Mouse (Mus musculus) thymus, postnatal 36 days (tissue): ENCODE measurements at regions not wholly inside any gene's neighbourhood (a gene's known extent, or its start where the extent isn't known, plus 50 kb on each side); places are given as distances from the start of the nearest gene placed in this dataset.
"Not testable (repeated sequence)": the region's sequence is repeated elsewhere in the genome, so short reads cannot be mapped to it uniquely, and the experiment has no call there.

Experiments used
- DNase-seq, 2 experiments: peaks; one replicate each; pipeline ENCODE4 v3.0.0; 2022; ENCODE audit warnings: mixed read lengths in 2 of 2

- DNase-seq: no peak
These were observed 59.6 kb downstream of the Fasl start for GRCm38 (mm10) chr1:161728546-161729206.

- not testable (repeated sequence) for DNase-seq
These were observed 60.9 kb downstream of the Fasl start for GRCm38 (mm10) chr1:161727357-161727756.

- not testable (repeated sequence) for DNase-seq
These were observed 62.2 kb downstream of the Fasl start for GRCm38 (mm10) chr1:161726098-161726497.

GRCm38 (mm10) chr1:161719876-161720275 is 68.4 kb downstream of the Fasl start:
- no peak for DNase-seq

GRCm38 (mm10) chr1:161718254-161718653 is 70.0 kb downstream of the Fasl start:
- DNase-seq: no peak

- peak; percentile 68 to 71 for DNase-seq
These were observed 75.4 kb downstream of the Fasl start for GRCm38 (mm10) chr1:161712918-161713317.

- DNase-seq: no peak
These were observed 76.0 kb downstream of the Fasl start for GRCm38 (mm10) chr1:161712283-161712682.

GRCm38 (mm10) chr1:161707049-161707448 is 81.2 kb downstream of the Fasl start:
- no peak for DNase-seq

GRCm38 (mm10) chr1:161704961-161705360 is 83.3 kb downstream of the Fasl start:
- DNase-seq: no peak

- DNase-seq: no peak
These were observed 83.8 kb downstream of the Fasl start for GRCm38 (mm10) chr1:161704527-161704926.

GRCm38 (mm10) chr1:161695886-161696285 is 92.4 kb downstream of the Fasl start:
- no peak for DNase-seq

GRCm38 (mm10) chr1:161693768-161694160 is 94.5 kb downstream of the Fasl start:
- DNase-seq: no peak

GRCm38 (mm10) chr1:161692836-161693767 is 95.2 kb downstream of the Fasl start:
- DNase-seq: no peak

GRCm38 (mm10) chr1:161688946-161689345 is 99.3 kb downstream of the Fasl start:
- no peak for DNase-seq

- peak; percentile 57 to 71 for DNase-seq
These were observed 100.7 kb downstream of the Fasl start for GRCm38 (mm10) chr1:161687548-161687947.

- DNase-seq: no peak
These were observed 107.7 kb downstream of the Fasl start for GRCm38 (mm10) chr1:161680558-161680957.

- DNase-seq: peak; percentile 49 to 70
These were observed 117.4 kb downstream of the Fasl start for GRCm38 (mm10) chr1:161670937-161671336.

GRCm38 (mm10) chr1:161664321-161664720 is 124.0 kb downstream of the Fasl start:
- DNase-seq: no peak

GRCm38 (mm10) chr1:161663351-161663750 is 124.9 kb downstream of the Fasl start:
- no peak for DNase-seq

- DNase-seq: no peak
These were observed 126.1 kb downstream of the Fasl start for GRCm38 (mm10) chr1:161662241-161662640.

- no peak for DNase-seq
These were observed 130.8 kb downstream of the Fasl start for GRCm38 (mm10) chr1:161657511-161657910.

GRCm38 (mm10) chr1:161649387-161649786 is 138.9 kb downstream of the Fasl start:
- no peak for DNase-seq

GRCm38 (mm10) chr1:161632098-161632497 is 137.6 kb downstream of the Tnfsf18 start:
- no peak for DNase-seq

GRCm38 (mm10) chr1:161621291-161621690 is 126.8 kb downstream of the Tnfsf18 start:
- no peak for DNase-seq
